Mouse (Mus musculus): ENCODE data around the gene Ddx42.
A peak's percentile ranks its signal among the peaks of the same experiment; 100 is the strongest.
"Not testable (repeated sequence)": the region's sequence is repeated elsewhere in the genome, so short reads cannot be mapped to it uniquely, and the experiment has no call there.

The Ddx42 gene

GRCm38 (mm10) chr11:106216730-106217490 lies at the start of gene Ddx42:
TSS of gene Ddx42 (plus strand) at chr11:106216926.
- DNase-seq (ENCODE audit: low spot score in 2 of 2), result peak; percentile 75 to 89

- DNase-seq (ENCODE audit: low spot score in 2 of 2), result no peak
Measured at GRCm38 (mm10) chr11:106167435-106167834, 49.3 kb upstream of the Ddx42 start.

- no peak for DNase-seq (ENCODE audit: low spot score in 2 of 2)
Measured at GRCm38 (mm10) chr11:106170807-106171206, 45.9 kb upstream of the Ddx42 start.

- DNase-seq (ENCODE audit: low spot score in 2 of 2), result no peak
Measured at GRCm38 (mm10) chr11:106173228-106173627, 43.5 kb upstream of the Ddx42 start.

GRCm38 (mm10) chr11:106174372-106174771 lies 42.4 kb upstream of the Ddx42 start:
- no peak for DNase-seq (ENCODE audit: low spot score in 2 of 2)

- DNase-seq (ENCODE audit: low spot score in 2 of 2), result no peak
Measured at GRCm38 (mm10) chr11:106175081-106175480, 41.6 kb upstream of the Ddx42 start.

GRCm38 (mm10) chr11:106176372-106176771 lies 40.4 kb upstream of the Ddx42 start:
- no peak for DNase-seq (ENCODE audit: low spot score in 2 of 2)

GRCm38 (mm10) chr11:106178036-106178782 lies 38.5 kb upstream of the Ddx42 start:
- DNase-seq (ENCODE audit: low spot score in 2 of 2), result no peak

GRCm38 (mm10) chr11:106179711-106180448 lies 36.8 kb upstream of the Ddx42 start:
- no peak for DNase-seq (ENCODE audit: low spot score in 2 of 2)

- no peak for DNase-seq (ENCODE audit: low spot score in 2 of 2)
Measured at GRCm38 (mm10) chr11:106180449-106180801, 36.3 kb upstream of the Ddx42 start.

- no peak for DNase-seq (ENCODE audit: low spot score in 2 of 2)
Measured at GRCm38 (mm10) chr11:106187326-106187725, 29.4 kb upstream of the Ddx42 start.

- DNase-seq (ENCODE audit: low spot score in 2 of 2), result no peak
Measured at GRCm38 (mm10) chr11:106191716-106192115, 25.0 kb upstream of the Ddx42 start.

- DNase-seq (ENCODE audit: low spot score in 2 of 2), result no peak
Measured at GRCm38 (mm10) chr11:106192241-106192640, 24.5 kb upstream of the Ddx42 start.

GRCm38 (mm10) chr11:106192657-106193370 lies 23.9 kb upstream of the Ddx42 start:
- no peak for DNase-seq (ENCODE audit: low spot score in 2 of 2)

- DNase-seq (ENCODE audit: low spot score in 2 of 2), result peak; percentile 87 to 95
Measured at GRCm38 (mm10) chr11:106193371-106194154, 23.2 kb upstream of the Ddx42 start.

- no peak for DNase-seq (ENCODE audit: low spot score in 2 of 2)
Measured at GRCm38 (mm10) chr11:106194155-106194541, 22.6 kb upstream of the Ddx42 start.

- no peak for DNase-seq (ENCODE audit: low spot score in 2 of 2)
Measured at GRCm38 (mm10) chr11:106194891-106195290, 21.8 kb upstream of the Ddx42 start.

- DNase-seq (ENCODE audit: low spot score in 2 of 2), result no peak
Measured at GRCm38 (mm10) chr11:106195341-106195740, 21.4 kb upstream of the Ddx42 start.

- no peak for DNase-seq (ENCODE audit: low spot score in 2 of 2)
Measured at GRCm38 (mm10) chr11:106198277-106198676, 18.4 kb upstream of the Ddx42 start.

- DNase-seq (ENCODE audit: low spot score in 2 of 2), result not testable (repeated sequence)
Measured at GRCm38 (mm10) chr11:106199997-106200396, 16.7 kb upstream of the Ddx42 start.

- DNase-seq (ENCODE audit: low spot score in 2 of 2), result no peak
Measured at GRCm38 (mm10) chr11:106200756-106201155, 16.0 kb upstream of the Ddx42 start.

All from cerebellum, postnatal 4 days (tissue).